Mouse (Mus musculus): ENCODE data around the gene Nos3. TPM values are rescaled to one million over a fixed set of nuclear protein-coding genes. Genes with fewer than 3 reads are reported as not detected.
A peak's percentile ranks its signal among the peaks of the same experiment; 100 is the strongest.

The Nos3 gene
- total RNA-seq, 2 experiments from 2014 or later, result 24.1 to 28.1 TPM

GRCm38 (mm10) chr5:24343379-24343778 is 21.2 kb upstream of the Nos3 start:
- intact Hi-C loops (cut with DNase I), result no loop called here
- no peak for DNase-seq (ENCODE audit: low spot score)

- no peak for DNase-seq (ENCODE audit: low spot score)
- intact Hi-C loops (cut with DNase I), result no loop called here
These were observed 20.6 kb upstream of the Nos3 start for GRCm38 (mm10) chr5:24343977-24344436.

GRCm38 (mm10) chr5:24344477-24345051 is 20.0 kb upstream of the Nos3 start:
- DNase-seq (ENCODE audit: low spot score), result no peak
- intact Hi-C loops (cut with DNase I), result no loop called here

- no peak for DNase-seq (ENCODE audit: low spot score)
- intact Hi-C loops (cut with DNase I), result no loop called here
These were observed 18.3 kb upstream of the Nos3 start for GRCm38 (mm10) chr5:24346313-24346712.

- DNase-seq (ENCODE audit: low spot score), result no peak
- intact Hi-C loops (cut with DNase I), result no loop called here
These were observed 17.3 kb upstream of the Nos3 start for GRCm38 (mm10) chr5:24347186-24347875.

- DNase-seq (ENCODE audit: low spot score), result no peak
- intact Hi-C loops (cut with DNase I), result no loop called here
These were observed 16.5 kb upstream of the Nos3 start for GRCm38 (mm10) chr5:24348128-24348527.

GRCm38 (mm10) chr5:24348546-24348945 is 16.1 kb upstream of the Nos3 start:
- intact Hi-C loops (cut with DNase I), result no loop called here
- no peak for DNase-seq (ENCODE audit: low spot score)

GRCm38 (mm10) chr5:24350073-24350472 is 14.5 kb upstream of the Nos3 start:
- intact Hi-C loops (cut with DNase I), result no loop called here
- DNase-seq (ENCODE audit: low spot score), result no peak

GRCm38 (mm10) chr5:24350531-24351250 is 13.9 kb upstream of the Nos3 start:
- DNase-seq (ENCODE audit: low spot score), result no peak
- intact Hi-C loops (cut with DNase I), result no loop called here

- no peak for DNase-seq (ENCODE audit: low spot score)
- intact Hi-C loops (cut with DNase I), result no loop called here
These were observed 13.3 kb upstream of the Nos3 start, which contains the start of gene Kcnh2 for GRCm38 (mm10) chr5:24351278-24351677. TSS of gene Kcnh2 (minus strand) at chr5:24351604.

GRCm38 (mm10) chr5:24351701-24352171 is 12.9 kb upstream of the Nos3 start:
- intact Hi-C loops (cut with DNase I), result no loop called here
- DNase-seq (ENCODE audit: low spot score), result peak; percentile 69

- peak; percentile 43 for DNase-seq (ENCODE audit: low spot score)
- intact Hi-C loops (cut with DNase I), result no loop called here
These were observed 12.3 kb upstream of the Nos3 start for GRCm38 (mm10) chr5:24352251-24352859.

GRCm38 (mm10) chr5:24353327-24353726 is 11.3 kb upstream of the Nos3 start:
- DNase-seq (ENCODE audit: low spot score), result no peak
- intact Hi-C loops (cut with DNase I), result no loop called here

GRCm38 (mm10) chr5:24356764-24357163 is 7.8 kb upstream of the Nos3 start:
- DNase-seq (ENCODE audit: low spot score), result no peak
- intact Hi-C loops (cut with DNase I), result loop anchor here (1.0 to 2.0 kb wide), 2 partner anchors 20 to 95 kb away; no protein-coding TSS in a partner anchor

GRCm38 (mm10) chr5:24357461-24357860 is 7.1 kb upstream of the Nos3 start:
- intact Hi-C loops (cut with DNase I), result loop anchor here (1.0 to 2.0 kb wide), 2 partner anchors 21 to 96 kb away; no protein-coding TSS in a partner anchor
- DNase-seq (ENCODE audit: low spot score), result no peak

- DNase-seq (ENCODE audit: low spot score), result peak; percentile 61
- intact Hi-C loops (cut with DNase I), result loop anchor here (1.0 to 2.0 kb wide), 2 partner anchors 32 to 95 kb away; partner anchors contain the start of genes Abcb8 and Atg9b
These were observed 3.7 kb upstream of the Nos3 start for GRCm38 (mm10) chr5:24360792-24361454.

GRCm38 (mm10) chr5:24363467-24363866 is 1.1 kb upstream of the Nos3 start:
- DNase-seq (ENCODE audit: low spot score), result no peak
- intact Hi-C loops (cut with DNase I), result no loop called here

GRCm38 (mm10) chr5:24364061-24364460 is 549 bp upstream of the Nos3 start:
- intact Hi-C loops (cut with DNase I), result no loop called here
- no peak for DNase-seq (ENCODE audit: low spot score)

- intact Hi-C loops (cut with DNase I), result loop anchor here (1.0 kb wide), 1 partner anchor 19 kb away; no protein-coding TSS in a partner anchor
- DNase-seq (ENCODE audit: low spot score), result no peak
These were observed 353 bp downstream of the Nos3 start for GRCm38 (mm10) chr5:24364963-24365362.

GRCm38 (mm10) chr5:24365528-24365927 is 918 bp downstream of the Nos3 start:
- intact Hi-C loops (cut with DNase I), result loop anchor here (1.0 kb wide), 1 partner anchor 19 kb away; no protein-coding TSS in a partner anchor
- no peak for DNase-seq (ENCODE audit: low spot score)
